Mouse (Mus musculus) CH12.LX (cell line): ENCODE measurements around the gene Fkbp10. TPM values are rescaled to one million over a fixed set of nuclear protein-coding genes. Genes with fewer than 3 reads are reported as not detected.

Experiments used
- DNase-seq: peaks from one replicate; pipeline ENCODE4 v3.0.0-alpha.2; 2013; ENCODE audit errors: extremely low read depth
- H3K27ac ChIP-seq: 2 replicates; pipeline ENCODE4 v1.5.1; 2012; ENCODE audit warnings: low read depth, mild to moderate bottlenecking, control low read depth, moderate library complexity; ENCODE audit not compliant: insufficient read depth
- H3K27me3 ChIP-seq: replicated peaks from 2 replicates; pipeline ENCODE3; 2012; ENCODE audit warnings: inconsistent platforms
- H3K36me3 ChIP-seq, 2 experiments: replicated peaks in 1 of 2; 2 replicates each; pipeline versions ENCODE3 to v1.6.1; 2012; ENCODE audit warnings: inconsistent platforms in 1 of 2, low read length in 1 of 2, mild to moderate bottlenecking in 1 of 2, mixed read lengths in 1 of 2, moderate library complexity in 1 of 2; ENCODE audit not compliant: control insufficient read depth in 1 of 2, insufficient read depth in 1 of 2
- H3K4me1 ChIP-seq, 2 experiments: 2 replicates each; pipeline ENCODE4 v1.6.1; 2012; ENCODE audit warnings: inconsistent platforms in 1 of 2, moderate library complexity in 1 of 2; ENCODE audit not compliant: insufficient read depth in 2 of 2, control insufficient read depth in 1 of 2
- H3K4me2 ChIP-seq: 2 replicates; pipeline ENCODE4 v1.6.1; 2012; ENCODE audit warnings: low read depth, mild to moderate bottlenecking, control low read depth; ENCODE audit not compliant: poor library complexity, insufficient read depth, severe bottlenecking
- H3K4me3 ChIP-seq, 3 experiments: fragments of 150-350 bp in 1 of 3; sonication (generic) in 1 of 3; replicated peaks in 1 of 3; 2 replicates each; pipeline versions ENCODE3 to v1.5.1; 2011 to 2012; ENCODE audit warnings: low read depth in 2 of 3, low read length in 2 of 3, mild to moderate bottlenecking in 2 of 3, moderate library complexity in 2 of 3, control low read depth in 1 of 3, improper control_type of control experiment in 1 of 3, inconsistent platforms in 1 of 3, mixed read lengths in 1 of 3; ENCODE audit not compliant: poor library complexity in 1 of 3
- H3K79me2 ChIP-seq: replicated peaks from 2 replicates; pipeline ENCODE4 v1.6.1; 2012; ENCODE audit warnings: mild to moderate bottlenecking, moderate library complexity; ENCODE audit not compliant: control insufficient read depth, poor library complexity, insufficient read depth, severe bottlenecking; ENCODE audit errors: extremely low read depth
- H3K9ac ChIP-seq: 2 replicates; pipeline ENCODE4 v1.6.1; 2012; ENCODE audit warnings: low read depth, mild to moderate bottlenecking, control low read depth, moderate library complexity; ENCODE audit not compliant: insufficient read depth
- H3K9me3 ChIP-seq: replicated peaks from 2 replicates; pipeline ENCODE3; 2012; ENCODE audit warnings: low read length, inconsistent platforms, mixed read lengths
- CHD1 ChIP-seq: IDR thresholded peaks from 2 replicates; pipeline ENCODE4 v1.6.1; 2012; ENCODE audit warnings: low read depth, low read length, improper control_type of control experiment, inconsistent platforms
- CTCF ChIP-seq, 2 experiments: IDR thresholded peaks in 1 of 2; conservative IDR thresholded peaks in 1 of 2; 2 replicates each; pipeline ENCODE4 v1.5.1; 2011 to 2012; ENCODE audit warnings: low read depth in 2 of 2, low read length in 2 of 2, improper control_type of control experiment in 1 of 2, inconsistent platforms in 1 of 2, mild to moderate bottlenecking in 1 of 2, moderate library complexity in 1 of 2
- E2F4 ChIP-seq: IDR thresholded peaks from 2 replicates; pipeline ENCODE4 v1.6.1; 2011; ENCODE audit warnings: low read depth, low read length, improper control_type of control experiment; ENCODE audit not compliant: insufficient replicate concordance
- ELF1 ChIP-seq: IDR thresholded peaks from 2 replicates; pipeline ENCODE4 v1.6.1; 2014; ENCODE audit warnings: low read depth, mild to moderate bottlenecking, inconsistent platforms, low read length, improper control_type of control experiment
- EP300 ChIP-seq: IDR thresholded peaks from 2 replicates; pipeline ENCODE4 v1.6.1; 2011; ENCODE audit warnings: low read length, improper control_type of control experiment
- IRF4 ChIP-seq: IDR thresholded peaks from 2 replicates; pipeline ENCODE4 v1.6.1; 2014; ENCODE audit warnings: low read depth, mild to moderate bottlenecking, inconsistent platforms, low read length, improper control_type of control experiment
- JUN ChIP-seq: IDR thresholded peaks from 2 replicates; pipeline ENCODE4 v1.6.1; 2011; ENCODE audit warnings: low read depth, mild to moderate bottlenecking, low read length, improper control_type of control experiment, moderate library complexity; ENCODE audit not compliant: insufficient read depth
- KAT2A ChIP-seq: IDR thresholded peaks from 2 replicates; pipeline ENCODE4 v1.6.1; 2012; ENCODE audit warnings: low read length, improper control_type of control experiment, inconsistent platforms; ENCODE audit not compliant: insufficient replicate concordance
- MAX ChIP-seq: IDR thresholded peaks from 2 replicates; pipeline ENCODE4 v1.6.1; 2011; ENCODE audit warnings: low read length, improper control_type of control experiment
- MAZ ChIP-seq: IDR thresholded peaks from 2 replicates; pipeline ENCODE4 v1.6.1; 2012; ENCODE audit warnings: low read depth, mild to moderate bottlenecking, inconsistent platforms, low read length, improper control_type of control experiment, moderate library complexity
- MEF2A ChIP-seq: IDR thresholded peaks from 2 replicates; pipeline ENCODE4 v1.6.1; 2014; ENCODE audit warnings: low read depth, mild to moderate bottlenecking, inconsistent platforms, low read length, improper control_type of control experiment, borderline replicate concordance
- MXI1 ChIP-seq: IDR thresholded peaks from 2 replicates; pipeline ENCODE4 v1.6.1; 2011; ENCODE audit warnings: mild to moderate bottlenecking, low read depth, low read length, improper control_type of control experiment
- MYC ChIP-seq: IDR thresholded peaks from 2 replicates; pipeline ENCODE4 v1.6.1; 2011; ENCODE audit warnings: low read depth, mild to moderate bottlenecking, improper control_type of control experiment, low read length
- PAX5 ChIP-seq: IDR thresholded peaks from 2 replicates; pipeline ENCODE4 v1.6.1; 2012; ENCODE audit warnings: low read length, inconsistent platforms, mixed read lengths
- POLR2A ChIP-seq: IDR thresholded peaks from 2 replicates; pipeline ENCODE4 v1.6.1; 2011; ENCODE audit warnings: low read depth, mild to moderate bottlenecking, improper control_type of control experiment, low read length
- RCOR1 ChIP-seq: conservative IDR thresholded peaks from 2 replicates; pipeline ENCODE4 v1.6.1; 2012; ENCODE audit warnings: low read depth, mild to moderate bottlenecking, inconsistent platforms, low read length, improper control_type of control experiment
- TBP ChIP-seq: conservative IDR thresholded peaks from 2 replicates; pipeline ENCODE4 v1.6.1; 2011; ENCODE audit warnings: low read depth, low read length, improper control_type of control experiment
- TCF12 ChIP-seq: IDR thresholded peaks from 2 replicates; pipeline ENCODE4 v1.6.1; 2014; ENCODE audit warnings: low read depth, mild to moderate bottlenecking, inconsistent platforms, low read length, improper control_type of control experiment
- UBTF ChIP-seq: IDR thresholded peaks from 2 replicates; pipeline ENCODE4 v1.6.1; 2012; ENCODE audit warnings: low read depth, mild to moderate bottlenecking, inconsistent platforms, low read length, improper control_type of control experiment, moderate library complexity
- USF2 ChIP-seq: conservative IDR thresholded peaks from 2 replicates; pipeline ENCODE4 v1.6.1; 2011; ENCODE audit warnings: low read depth, low read length, improper control_type of control experiment
- ZNF384 ChIP-seq: IDR thresholded peaks from 2 replicates; pipeline ENCODE4 v1.6.1; 2012; ENCODE audit warnings: low read depth, low read length, improper control_type of control experiment, inconsistent platforms
- dilution Hi-C: fragments of 300-500 bp; cut with MboI; formaldehyde crosslinking; loops from 2 replicates; pipeline ENCODE4 v1.14.3; 2020; ENCODE audit warnings: low sequenced_read_pairs; ENCODE audit not compliant: extremely low pct_unique_long_range_greater_than_20kb, extremely low pct_ligation_motif_present
- in situ Hi-C: fragments of 300-500 bp; cut with MboI; formaldehyde crosslinking; loops from 3 replicates; pipeline ENCODE4 v1.14.3; 2019; ENCODE audit warnings: low sequenced_read_pairs, low pct_ligation_motif_present, low pct_unique_long_range_greater_than_20kb, mixed read lengths
- polyA plus RNA-seq: library from polyadenylated mRNA; unstranded; fragments of >175 nt; gene quantifications from 2 replicates; pipeline ENCODE4 v1.2.1, GENCODE M21; 2012; ENCODE audit warnings: low read depth; ENCODE audit not compliant: insufficient read length
- total RNA-seq, 2 experiments: library from RNA; depleted of rRNA; stranded (reverse); fragments of 300-350 nt in 1 of 2; fragments of >200 nt in 1 of 2; gene quantifications; 2 replicates each; pipeline ENCODE4 v1.2.3; 2012 to 2014

The Fkbp10 gene
- total and polyA plus RNA-seq, 3 experiments = 0.31 to 0.46 (median 0.34) TPM

GRCm38 (mm10) chr11:100421537-100421936 lies 6.0 kb downstream of the Fkbp10 start:
- dilution Hi-C loops (no loop called here), in situ Hi-C loops (loop anchor here (5.0 kb wide), 1 partner anchor 286 kb away; no protein-coding TSS in a partner anchor)
- DNase-seq = no peak
- H3K9me3 ChIP-seq = no peaks in the 10 kb centered on the region
- no peak overlapping the region for H3K4me2 ChIP-seq
- H3K79me2 ChIP-seq = no peaks in the 10 kb centered on the region
- no peak overlapping the region for H3K4me3 ChIP-seq
- peaks cover 2 to 10% of the 10 kb centered on the region in 2 experiments; a peak in 2 of 4 replicates for H3K4me1 ChIP-seq
- TF ChIP-seq CHD1 (no peak), PAX5 (no peak), EP300 (no peak), KAT2A (no peak), UBTF (no peak), MEF2A (no peak), CTCF (conservative IDR thresholded peaks at IDR 0.05 in 1 of 2, IDR thresholded peaks at IDR 0.05 in 1 of 2; ENCODE audit: low read depth in 2 of 2, low read length in 2 of 2) (no peak), MYC (no peak), TCF12 (no peak), ELF1 (no peak), ZNF384 (no peak), JUN (no peak), MAZ (no peak), USF2 (no peak), POLR2A (no peak), MXI1 (no peak), TBP (no peak), MAX (no peak), RCOR1 (no peak)
- H3K27me3 ChIP-seq = peaks cover 13% of the 10 kb centered on the region
- peaks cover 0 to 3% of the 10 kb centered on the region in 2 experiments for H3K36me3 ChIP-seq
- H3K9ac ChIP-seq = no peak overlapping the region
- no peak overlapping the region for H3K27ac ChIP-seq

- dilution Hi-C loops = no loop called here
Measured at GRCm38 (mm10) chr11:100423836-100424235, 8.3 kb downstream of the Fkbp10 start.

More at GRCm38 (mm10) chr11:100423836-100424235, 8.3 kb downstream of the Fkbp10 start:
- Histone ChIP-seq H3K36me3 (peaks cover 0 to 12% of the 10 kb centered on the region in 2 experiments), H3K9ac (no peak overlapping the region), H3K4me3 (no peak overlapping the region), H3K9me3 (no peaks in the 10 kb centered on the region), H3K27me3 (peaks cover 4% of the 10 kb centered on the region), H3K79me2 (no peaks in the 10 kb centered on the region), H3K4me1 (peaks cover 2 to 10% of the 10 kb centered on the region in 2 experiments; a peak in 2 of 4 replicates), H3K27ac (no peak overlapping the region), H3K4me2 (no peak overlapping the region)
- no peak for DNase-seq
- in situ Hi-C loops = loop anchor here (5.0 kb wide), 1 partner anchor 283 kb away; no protein-coding TSS in a partner anchor
- TF ChIP-seq IRF4 = no peak
- TF ChIP-seq MAX = no peak
- TF ChIP-seq ZNF384 = no peak
- TF ChIP-seq E2F4 = no peak
- TF ChIP-seq MAZ = no peak
